Mouse (Mus musculus) CH12.LX (cell line): Measurements from ENCODE around the gene 1810062G17Rik. TPM values are rescaled to one million over a fixed set of nuclear protein-coding genes. Genes with fewer than 3 reads are reported as not detected.

Source experiments
- DNase-seq: peaks from one replicate; pipeline ENCODE4 v3.0.0-alpha.2; 2013; ENCODE audit errors: extremely low read depth
- H3K27ac ChIP-seq: 2 replicates; pipeline ENCODE4 v1.5.1; 2012; ENCODE audit warnings: low read depth, mild to moderate bottlenecking, control low read depth, moderate library complexity; ENCODE audit not compliant: insufficient read depth
- H3K27me3 ChIP-seq: replicated peaks from 2 replicates; pipeline ENCODE3; 2012; ENCODE audit warnings: inconsistent platforms
- H3K36me3 ChIP-seq, 2 experiments: replicated peaks in 1 of 2; 2 replicates each; pipeline versions ENCODE3 to v1.6.1; 2012; ENCODE audit warnings: inconsistent platforms in 1 of 2, low read length in 1 of 2, mild to moderate bottlenecking in 1 of 2, mixed read lengths in 1 of 2, moderate library complexity in 1 of 2; ENCODE audit not compliant: control insufficient read depth in 1 of 2, insufficient read depth in 1 of 2
- H3K4me1 ChIP-seq, 2 experiments: 2 replicates each; pipeline ENCODE4 v1.6.1; 2012; ENCODE audit warnings: inconsistent platforms in 1 of 2, moderate library complexity in 1 of 2; ENCODE audit not compliant: insufficient read depth in 2 of 2, control insufficient read depth in 1 of 2
- H3K4me2 ChIP-seq: 2 replicates; pipeline ENCODE4 v1.6.1; 2012; ENCODE audit warnings: low read depth, mild to moderate bottlenecking, control low read depth; ENCODE audit not compliant: poor library complexity, insufficient read depth, severe bottlenecking
- H3K4me3 ChIP-seq, 3 experiments: fragments of 150-350 bp in 1 of 3; sonication (generic) in 1 of 3; replicated peaks in 1 of 3; 2 replicates each; pipeline versions ENCODE3 to v1.5.1; 2011 to 2012; ENCODE audit warnings: low read depth in 2 of 3, low read length in 2 of 3, mild to moderate bottlenecking in 2 of 3, moderate library complexity in 2 of 3, control low read depth in 1 of 3, improper control_type of control experiment in 1 of 3, inconsistent platforms in 1 of 3, mixed read lengths in 1 of 3; ENCODE audit not compliant: poor library complexity in 1 of 3
- H3K79me2 ChIP-seq: replicated peaks from 2 replicates; pipeline ENCODE4 v1.6.1; 2012; ENCODE audit warnings: mild to moderate bottlenecking, moderate library complexity; ENCODE audit not compliant: control insufficient read depth, poor library complexity, insufficient read depth, severe bottlenecking; ENCODE audit errors: extremely low read depth
- H3K9ac ChIP-seq: 2 replicates; pipeline ENCODE4 v1.6.1; 2012; ENCODE audit warnings: low read depth, mild to moderate bottlenecking, control low read depth, moderate library complexity; ENCODE audit not compliant: insufficient read depth
- H3K9me3 ChIP-seq: replicated peaks from 2 replicates; pipeline ENCODE3; 2012; ENCODE audit warnings: low read length, inconsistent platforms, mixed read lengths
- BHLHE40 ChIP-seq: IDR thresholded peaks from 2 replicates; pipeline ENCODE4 v1.6.1; 2011; ENCODE audit warnings: mild to moderate bottlenecking, low read depth, low read length, improper control_type of control experiment
- CHD1 ChIP-seq: IDR thresholded peaks from 2 replicates; pipeline ENCODE4 v1.6.1; 2012; ENCODE audit warnings: low read depth, low read length, improper control_type of control experiment, inconsistent platforms
- CHD2 ChIP-seq: IDR thresholded peaks from 2 replicates; pipeline ENCODE4 v1.6.1; 2011; ENCODE audit warnings: low read length, improper control_type of control experiment
- CTCF ChIP-seq, 2 experiments: IDR thresholded peaks in 1 of 2; conservative IDR thresholded peaks in 1 of 2; 2 replicates each; pipeline ENCODE4 v1.5.1; 2011 to 2012; ENCODE audit warnings: low read depth in 2 of 2, low read length in 2 of 2, improper control_type of control experiment in 1 of 2, inconsistent platforms in 1 of 2, mild to moderate bottlenecking in 1 of 2, moderate library complexity in 1 of 2
- E2F4 ChIP-seq: IDR thresholded peaks from 2 replicates; pipeline ENCODE4 v1.6.1; 2011; ENCODE audit warnings: low read depth, low read length, improper control_type of control experiment; ENCODE audit not compliant: insufficient replicate concordance
- ELF1 ChIP-seq: IDR thresholded peaks from 2 replicates; pipeline ENCODE4 v1.6.1; 2014; ENCODE audit warnings: low read depth, mild to moderate bottlenecking, inconsistent platforms, low read length, improper control_type of control experiment
- EP300 ChIP-seq: IDR thresholded peaks from 2 replicates; pipeline ENCODE4 v1.6.1; 2011; ENCODE audit warnings: low read length, improper control_type of control experiment
- ETS1 ChIP-seq: conservative IDR thresholded peaks from 2 replicates; pipeline ENCODE4 v1.6.1; 2012; ENCODE audit warnings: low read depth, mild to moderate bottlenecking, inconsistent platforms, low read length, improper control_type of control experiment, moderate library complexity
- GABPA ChIP-seq: IDR thresholded peaks from 2 replicates; pipeline ENCODE4 v1.6.1; 2012; ENCODE audit warnings: low read depth, low read length, improper control_type of control experiment, inconsistent platforms; ENCODE audit not compliant: insufficient replicate concordance
- HCFC1 ChIP-seq: IDR thresholded peaks from 2 replicates; pipeline ENCODE4 v1.6.1; 2012; ENCODE audit warnings: low read depth, mild to moderate bottlenecking, inconsistent platforms, low read length, improper control_type of control experiment
- IRF4 ChIP-seq: IDR thresholded peaks from 2 replicates; pipeline ENCODE4 v1.6.1; 2014; ENCODE audit warnings: low read depth, mild to moderate bottlenecking, inconsistent platforms, low read length, improper control_type of control experiment
- JUN ChIP-seq: IDR thresholded peaks from 2 replicates; pipeline ENCODE4 v1.6.1; 2011; ENCODE audit warnings: low read depth, mild to moderate bottlenecking, low read length, improper control_type of control experiment, moderate library complexity; ENCODE audit not compliant: insufficient read depth
- JUND ChIP-seq: conservative IDR thresholded peaks from 2 replicates; pipeline ENCODE4 v1.6.1; 2011; ENCODE audit warnings: low read depth, low read length, improper control_type of control experiment
- KAT2A ChIP-seq: IDR thresholded peaks from 2 replicates; pipeline ENCODE4 v1.6.1; 2012; ENCODE audit warnings: low read length, improper control_type of control experiment, inconsistent platforms; ENCODE audit not compliant: insufficient replicate concordance
- MAFK ChIP-seq: IDR thresholded peaks from 2 replicates; pipeline ENCODE4 v1.6.1; 2011; ENCODE audit warnings: low read length, improper control_type of control experiment; ENCODE audit not compliant: insufficient replicate concordance
- MAX ChIP-seq: IDR thresholded peaks from 2 replicates; pipeline ENCODE4 v1.6.1; 2011; ENCODE audit warnings: low read length, improper control_type of control experiment
- MAZ ChIP-seq: IDR thresholded peaks from 2 replicates; pipeline ENCODE4 v1.6.1; 2012; ENCODE audit warnings: low read depth, mild to moderate bottlenecking, inconsistent platforms, low read length, improper control_type of control experiment, moderate library complexity
- MEF2A ChIP-seq: IDR thresholded peaks from 2 replicates; pipeline ENCODE4 v1.6.1; 2014; ENCODE audit warnings: low read depth, mild to moderate bottlenecking, inconsistent platforms, low read length, improper control_type of control experiment, borderline replicate concordance
- MXI1 ChIP-seq: IDR thresholded peaks from 2 replicates; pipeline ENCODE4 v1.6.1; 2011; ENCODE audit warnings: mild to moderate bottlenecking, low read depth, low read length, improper control_type of control experiment
- MYC ChIP-seq: IDR thresholded peaks from 2 replicates; pipeline ENCODE4 v1.6.1; 2011; ENCODE audit warnings: low read depth, mild to moderate bottlenecking, improper control_type of control experiment, low read length
- NELFE ChIP-seq: IDR thresholded peaks from 2 replicates; pipeline ENCODE4 v1.6.1; 2011; ENCODE audit warnings: low read depth, low read length, improper control_type of control experiment
- NRF1 ChIP-seq: IDR thresholded peaks from 2 replicates; pipeline ENCODE4 v1.6.1; 2014; ENCODE audit warnings: low read depth, mild to moderate bottlenecking, inconsistent platforms, low read length, improper control_type of control experiment, moderate library complexity
- PAX5 ChIP-seq: IDR thresholded peaks from 2 replicates; pipeline ENCODE4 v1.6.1; 2012; ENCODE audit warnings: low read length, inconsistent platforms, mixed read lengths
- POLR2A ChIP-seq: IDR thresholded peaks from 2 replicates; pipeline ENCODE4 v1.6.1; 2011; ENCODE audit warnings: low read depth, mild to moderate bottlenecking, improper control_type of control experiment, low read length
- POLR2AphosphoS2 ChIP-seq: IDR thresholded peaks from 2 replicates; pipeline ENCODE4 v1.6.1; 2011; ENCODE audit warnings: low read depth, low read length, improper control_type of control experiment
- RAD21 ChIP-seq: IDR thresholded peaks from 2 replicates; pipeline ENCODE4 v1.6.1; 2011; ENCODE audit warnings: low read depth, mild to moderate bottlenecking, low read length, improper control_type of control experiment, moderate library complexity
- RCOR1 ChIP-seq: conservative IDR thresholded peaks from 2 replicates; pipeline ENCODE4 v1.6.1; 2012; ENCODE audit warnings: low read depth, mild to moderate bottlenecking, inconsistent platforms, low read length, improper control_type of control experiment
- SIN3A ChIP-seq: IDR thresholded peaks from 2 replicates; pipeline ENCODE4 v1.6.1; 2012; ENCODE audit warnings: low read length, improper control_type of control experiment, inconsistent platforms
- SMC3 ChIP-seq: IDR thresholded peaks from 2 replicates; pipeline ENCODE4 v1.6.1; 2011; ENCODE audit warnings: low read depth, low read length, improper control_type of control experiment
- TBP ChIP-seq: conservative IDR thresholded peaks from 2 replicates; pipeline ENCODE4 v1.6.1; 2011; ENCODE audit warnings: low read depth, low read length, improper control_type of control experiment
- TCF12 ChIP-seq: IDR thresholded peaks from 2 replicates; pipeline ENCODE4 v1.6.1; 2014; ENCODE audit warnings: low read depth, mild to moderate bottlenecking, inconsistent platforms, low read length, improper control_type of control experiment
- UBTF ChIP-seq: IDR thresholded peaks from 2 replicates; pipeline ENCODE4 v1.6.1; 2012; ENCODE audit warnings: low read depth, mild to moderate bottlenecking, inconsistent platforms, low read length, improper control_type of control experiment, moderate library complexity
- USF1 ChIP-seq: IDR thresholded peaks from 2 replicates; pipeline ENCODE4 v1.6.1; 2014; ENCODE audit warnings: low read depth, mild to moderate bottlenecking, inconsistent platforms, low read length, improper control_type of control experiment
- USF2 ChIP-seq: conservative IDR thresholded peaks from 2 replicates; pipeline ENCODE4 v1.6.1; 2011; ENCODE audit warnings: low read depth, low read length, improper control_type of control experiment
- ZC3H11A ChIP-seq: IDR thresholded peaks from 2 replicates; pipeline ENCODE4 v1.6.1; 2012; ENCODE audit warnings: low read depth, mild to moderate bottlenecking, inconsistent platforms, low read length, improper control_type of control experiment
- ZKSCAN1 ChIP-seq: IDR thresholded peaks from 2 replicates; pipeline ENCODE4 v1.6.1; 2012; ENCODE audit warnings: low read depth, inconsistent platforms, low read length, improper control_type of control experiment, borderline replicate concordance
- ZMIZ1 ChIP-seq: IDR thresholded peaks from 2 replicates; pipeline ENCODE4 v1.6.1; 2012; ENCODE audit warnings: low read depth, mild to moderate bottlenecking, inconsistent platforms, low read length, improper control_type of control experiment
- ZNF384 ChIP-seq: IDR thresholded peaks from 2 replicates; pipeline ENCODE4 v1.6.1; 2012; ENCODE audit warnings: low read depth, low read length, improper control_type of control experiment, inconsistent platforms
- dilution Hi-C: fragments of 300-500 bp; cut with MboI; formaldehyde crosslinking; loops from 2 replicates; pipeline ENCODE4 v1.14.3; 2020; ENCODE audit warnings: low sequenced_read_pairs; ENCODE audit not compliant: extremely low pct_unique_long_range_greater_than_20kb, extremely low pct_ligation_motif_present
- in situ Hi-C: fragments of 300-500 bp; cut with MboI; formaldehyde crosslinking; loops from 3 replicates; pipeline ENCODE4 v1.14.3; 2019; ENCODE audit warnings: low sequenced_read_pairs, low pct_ligation_motif_present, low pct_unique_long_range_greater_than_20kb, mixed read lengths
- polyA plus RNA-seq: library from polyadenylated mRNA; unstranded; fragments of >175 nt; gene quantifications from 2 replicates; pipeline ENCODE4 v1.2.1, GENCODE M21; 2012; ENCODE audit warnings: low read depth; ENCODE audit not compliant: insufficient read length
- total RNA-seq, 2 experiments: library from RNA; depleted of rRNA; stranded (reverse); fragments of 300-350 nt in 1 of 2; fragments of >200 nt in 1 of 2; gene quantifications; 2 replicates each; pipeline ENCODE4 v1.2.3; 2012 to 2014

1810062G17Rik gene
- total RNA-seq (2012; rRNA removed) (3.1 and 3.3 TPM in 2 replicates), total RNA-seq (2014; rRNA removed) (3.2 and 3.9 TPM in 2 replicates), polyA plus RNA-seq (2.2 and 3.1 TPM in 2 replicates)

DNA sequence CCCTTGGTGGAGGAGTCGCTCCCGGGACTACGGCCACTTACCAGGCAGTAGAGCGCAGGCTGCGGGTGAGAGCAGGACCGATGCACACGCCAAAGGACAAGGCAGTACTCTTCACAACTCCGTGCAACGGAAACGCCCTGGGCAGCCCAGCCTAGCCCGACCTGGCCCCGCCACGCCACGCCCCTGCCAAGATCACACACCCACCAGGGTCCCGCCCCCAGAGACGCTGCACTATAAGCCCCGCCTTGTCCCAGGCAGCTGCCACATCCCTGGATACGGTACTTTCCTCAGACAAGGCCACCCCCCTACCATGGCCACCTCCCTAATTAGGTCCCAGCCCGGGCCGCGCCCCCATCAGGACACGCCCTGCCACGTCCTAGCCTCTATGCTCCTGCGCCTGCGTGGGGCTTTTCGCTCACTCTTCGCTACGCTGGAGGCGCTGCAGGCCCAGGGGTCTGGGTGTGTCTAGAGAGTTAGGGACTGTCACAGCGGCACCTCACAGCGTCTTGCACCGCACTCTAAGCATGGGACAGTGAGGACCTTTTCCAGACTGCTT is at the start of gene 1810062G17Rik, which contains the start of gene Anxa5:
1810062G17Rik (plus strand) TSS at position 406 of the 556 bp plus-strand sequence.
Anxa5 (minus strand) TSS at position 363 of the 556 bp plus-strand sequence.
- H3K4me2 ChIP-seq, result peak within 1 kb of the TSS; percentile 72
- dilution Hi-C loops, result no loop called here
- peak within 1 kb of the TSS; percentile 54 for H3K27ac ChIP-seq
- TF ChIP-seq CHD2 (no peak), CHD1 (no peak), TBP (peak; percentile 23; the same call in 1 of the 2 replicates), SIN3A (no peak), ZMIZ1 (peak; percentile 38; the same call in 1 of the 2 replicates), RAD21 (peak; percentile 50), CTCF (conservative IDR thresholded peaks at IDR 0.05 in 1 of 2, IDR thresholded peaks at IDR 0.05 in 1 of 2; ENCODE audit: low read depth in 2 of 2, low read length in 2 of 2) (peak in 1 of 2 experiments; percentile 66; a peak in 2 of 4 replicates), PAX5 (no peak), USF1 (no peak), POLR2AphosphoS2 (no peak; the same call in 1 of the 2 replicates), NRF1 (peak; percentile 100), HCFC1 (no peak), MAX (peak; percentile 32; the same call in 1 of the 2 replicates), E2F4 (no peak), GABPA (no peak), MEF2A (no peak), ELF1 (no peak), BHLHE40 (no peak), JUND (no peak), NELFE (peak; percentile 67; the same call in 1 of the 2 replicates), POLR2A (peak; percentile 85), EP300 (no peak), USF2 (no peak), ZKSCAN1 (no peak), KAT2A (no peak), UBTF (no peak), MYC (no peak), TCF12 (peak; percentile 70), MAFK (no peak), SMC3 (peak; percentile 24; the same call in 1 of the 2 replicates), JUN (no peak), RCOR1 (no peak), MXI1 (peak; percentile 75; the same call in 1 of the 2 replicates), ZNF384 (no peak), IRF4 (peak; percentile 16; the same call in 1 of the 2 replicates), ETS1 (no peak; the same call in 1 of the 2 replicates), MAZ (peak; percentile 28; the same call in 1 of the 2 replicates), ZC3H11A (no peak)
- H3K27me3 ChIP-seq, result no peaks in the 10 kb centered on the region
- H3K4me1 ChIP-seq, result peaks cover 5 to 19% of the 10 kb centered on the region in 2 experiments; a peak in 3 of 4 replicates
- no peaks in the 10 kb centered on the region for H3K9me3 ChIP-seq
- peak; percentile 99 for DNase-seq
- H3K9ac ChIP-seq, result peak within 1 kb of the TSS; percentile 49
- no peaks in the 10 kb centered on the region for H3K79me2 ChIP-seq
- in situ Hi-C loops, result no loop called here
- peak within 1 kb of the TSS; percentile 60 to 93 (median 72) for H3K4me3 ChIP-seq
- peaks cover 0 to 2% of the 10 kb centered on the region in 2 experiments for H3K36me3 ChIP-seq
